Mouse (Mus musculus) frontal cortex, postnatal 36 days (tissue): ENCODE results near the gene Gm20388.

Experiments used
- DNase-seq, 2 experiments: peaks; one replicate each; pipeline ENCODE4 v3.0.0; 2022; ENCODE audit warnings: low spot score in 2 of 2

The Gm20388 gene

GRCm38 (mm10) chr8:123717516-123718490, 3807.2 kb downstream of the Gm20388 start:
- no peak for DNase-seq

- DNase-seq, result no peak
These were observed 3808.1 kb downstream of the Gm20388 start for GRCm38 (mm10) chr8:123718752-123719151.

DNA sequence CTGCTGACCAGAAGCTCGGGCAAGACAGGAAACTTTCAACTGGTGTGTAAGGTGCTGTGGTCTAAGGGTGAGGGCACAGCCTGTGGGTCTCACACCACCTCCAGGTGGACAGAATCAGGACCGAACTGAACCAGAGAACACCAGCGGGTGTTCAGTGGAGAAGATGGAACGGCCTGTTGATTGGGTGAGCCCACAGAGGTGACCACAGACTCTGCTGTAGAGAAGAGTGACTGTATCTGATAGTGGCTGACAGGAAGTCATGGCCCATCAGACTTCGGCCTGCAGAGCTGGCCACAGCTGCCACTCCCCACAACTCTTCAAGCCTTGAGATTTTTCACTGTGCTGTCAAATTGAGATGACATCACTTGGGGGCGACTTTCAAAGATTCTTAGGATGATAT, 3808.6 kb downstream of the Gm20388 start:
- DNase-seq, result no peak

DNA sequence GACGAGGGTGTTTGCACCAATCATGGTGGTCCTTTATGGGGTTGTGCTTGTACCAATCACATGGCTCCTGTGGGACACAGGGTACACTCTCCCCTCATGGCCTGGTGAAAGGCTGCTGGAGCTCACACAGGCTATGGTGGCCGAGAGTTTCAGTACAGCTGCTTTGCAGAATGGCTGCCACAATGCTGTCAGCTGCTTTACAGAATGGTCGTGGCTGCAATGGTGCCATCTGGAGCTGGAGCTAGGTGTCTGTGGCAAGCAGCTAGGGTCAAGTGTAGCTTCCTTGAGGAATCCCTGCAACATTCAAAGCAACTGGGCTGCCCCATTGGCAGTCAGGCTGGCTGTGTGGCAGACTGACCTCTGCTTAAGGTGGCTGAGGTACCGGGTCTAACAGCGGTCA, 3809.2 kb downstream of the Gm20388 start:
- DNase-seq, result no peak

GRCm38 (mm10) chr8:123720471-123721001, 3809.9 kb downstream of the Gm20388 start:
- DNase-seq, result peak in 1 of 2 experiments; percentile 61

- DNase-seq, result no peak
These were observed 3811.6 kb downstream of the Gm20388 start for GRCm38 (mm10) chr8:123722245-123722644.

GRCm38 (mm10) chr8:123724752-123725151, 3814.1 kb downstream of the Gm20388 start:
- DNase-seq, result peak; percentile 57 to 76

DNA sequence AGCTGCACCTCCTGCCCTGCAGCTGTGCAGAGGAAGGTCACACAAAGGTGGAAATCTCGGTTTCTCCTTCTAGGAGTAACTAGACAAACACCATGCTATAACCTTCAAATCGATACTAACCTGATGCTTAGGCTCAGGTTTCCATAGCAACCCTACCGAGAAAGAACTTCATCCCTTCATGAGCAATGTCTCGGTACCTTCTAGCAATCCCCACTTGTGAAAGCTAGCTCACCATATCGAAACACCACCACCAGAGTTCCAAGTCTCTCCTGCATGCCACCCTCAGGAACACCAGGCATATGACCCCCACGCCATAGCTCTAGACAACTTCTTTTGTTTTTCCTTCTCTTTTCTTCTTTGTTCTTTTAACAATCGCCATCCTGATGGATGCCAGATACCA, 3814.6 kb downstream of the Gm20388 start:
- no peak for DNase-seq

DNA sequence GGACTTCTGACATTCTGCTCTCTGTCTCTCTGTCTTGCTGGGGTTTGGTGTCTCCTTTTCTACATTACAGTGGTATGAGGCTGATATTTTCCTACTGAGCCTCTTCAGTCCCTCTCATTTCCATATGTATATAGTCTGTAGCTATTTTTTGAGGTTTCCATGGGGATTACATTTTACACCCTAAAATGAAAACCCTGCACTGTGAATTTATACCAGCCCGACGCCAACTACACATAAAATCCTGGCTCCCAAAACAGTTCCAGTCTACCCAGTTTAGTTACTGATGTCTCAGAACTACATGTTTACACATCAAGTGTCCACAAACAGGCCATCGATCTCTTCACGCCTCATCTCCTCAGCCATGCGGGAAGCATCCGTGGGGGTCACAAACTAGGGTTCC, 3816.1 kb downstream of the Gm20388 start:
- DNase-seq, result peak in 1 of 2 experiments; percentile 42

DNA sequence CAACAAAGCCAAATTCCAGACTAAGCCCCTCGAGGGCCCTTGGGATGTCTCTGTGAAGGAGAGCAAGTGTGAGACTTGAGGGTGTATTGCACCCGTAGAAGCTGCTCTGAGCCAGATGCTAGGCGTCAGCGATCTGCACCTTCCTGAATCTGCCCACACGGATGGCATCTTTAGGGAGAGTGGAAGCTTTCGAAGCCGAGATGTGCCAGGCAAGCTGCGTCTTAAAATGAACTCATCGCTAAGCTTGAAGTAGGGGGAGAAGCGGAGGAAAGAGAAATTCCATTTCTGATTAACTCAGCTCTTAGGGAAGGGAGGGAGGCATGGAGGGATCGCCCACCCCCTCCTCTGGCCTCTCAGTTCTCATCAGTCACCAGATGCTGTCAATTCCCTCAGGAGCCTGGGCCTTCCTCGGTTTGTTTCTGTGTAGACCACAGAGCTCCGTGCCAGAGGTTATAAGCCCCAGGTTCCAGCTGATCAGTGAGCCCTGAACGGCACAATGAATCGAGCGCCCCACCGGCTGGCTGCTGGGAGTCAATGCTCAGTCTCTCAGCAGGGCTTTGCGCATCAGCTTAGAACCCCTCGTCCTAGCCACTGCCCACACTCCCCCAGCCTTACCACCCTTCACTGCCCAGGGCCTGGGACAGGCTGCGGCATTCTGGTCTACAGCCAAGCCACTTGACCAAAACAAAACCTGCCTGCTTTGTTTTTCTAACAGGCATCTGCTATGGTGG, 3818.6 kb downstream of the Gm20388 start:
- peak; percentile 68 to 82 for DNase-seq

DNA sequence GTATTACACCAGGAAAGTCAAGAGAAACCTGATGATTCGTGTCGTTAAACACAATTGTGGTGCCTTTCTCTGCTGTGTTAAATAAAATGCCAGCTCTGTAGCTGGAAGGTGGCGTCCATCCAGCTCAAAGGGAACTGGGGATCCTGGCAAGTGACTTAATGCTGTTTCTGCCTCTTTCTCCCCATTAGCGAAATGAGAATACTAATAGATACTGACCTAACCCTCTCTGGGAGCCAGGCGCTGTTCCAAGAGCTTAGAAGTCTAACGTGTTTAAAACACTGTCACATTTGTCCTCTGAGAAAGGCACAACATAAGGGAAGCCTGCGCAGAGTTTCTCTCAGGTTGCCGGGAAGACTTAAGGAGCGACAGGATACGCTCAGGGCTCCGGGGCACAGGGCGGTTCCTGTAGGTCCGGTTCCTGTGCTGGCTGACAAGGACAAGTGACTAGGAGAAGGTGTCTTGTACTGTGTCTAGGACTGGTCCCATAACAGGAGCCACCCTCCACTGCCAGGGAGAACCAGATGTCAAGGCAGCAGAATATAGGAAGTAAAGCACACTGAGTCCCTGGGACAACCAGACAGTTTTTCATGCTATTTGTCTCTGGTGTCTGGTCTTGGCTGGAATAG, 3819.3 kb downstream of the Gm20388 start:
- DNase-seq, result peak; percentile 40 to 42

GRCm38 (mm10) chr8:123732332-123732731, 3821.7 kb downstream of the Gm20388 start:
- DNase-seq, result no peak

- DNase-seq, result no peak
These were observed 3823.8 kb downstream of the Gm20388 start for GRCm38 (mm10) chr8:123734486-123734885.

DNA sequence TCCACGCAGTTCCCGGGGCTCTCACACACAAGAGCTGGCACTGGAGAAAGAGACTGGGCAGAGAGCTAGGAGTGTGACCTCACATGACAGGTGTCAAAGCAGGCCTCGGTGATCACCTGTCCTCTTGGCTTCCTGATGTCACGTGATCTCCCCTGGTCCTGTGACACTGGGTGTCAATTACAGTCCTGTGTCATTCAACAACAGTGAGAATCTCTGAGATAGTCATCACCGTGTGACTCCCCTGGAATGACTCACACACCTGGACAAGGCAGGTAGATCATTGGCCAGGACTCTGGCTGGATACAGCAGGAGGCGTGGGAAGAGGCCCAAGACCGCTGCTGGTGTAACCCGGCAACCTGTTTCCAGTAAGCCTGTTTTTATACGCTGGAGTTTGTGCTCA, 3826.3 kb downstream of the Gm20388 start:
- no peak for DNase-seq

- no peak for DNase-seq
These were observed 3829.6 kb downstream of the Gm20388 start for GRCm38 (mm10) chr8:123740263-123740662.

DNA sequence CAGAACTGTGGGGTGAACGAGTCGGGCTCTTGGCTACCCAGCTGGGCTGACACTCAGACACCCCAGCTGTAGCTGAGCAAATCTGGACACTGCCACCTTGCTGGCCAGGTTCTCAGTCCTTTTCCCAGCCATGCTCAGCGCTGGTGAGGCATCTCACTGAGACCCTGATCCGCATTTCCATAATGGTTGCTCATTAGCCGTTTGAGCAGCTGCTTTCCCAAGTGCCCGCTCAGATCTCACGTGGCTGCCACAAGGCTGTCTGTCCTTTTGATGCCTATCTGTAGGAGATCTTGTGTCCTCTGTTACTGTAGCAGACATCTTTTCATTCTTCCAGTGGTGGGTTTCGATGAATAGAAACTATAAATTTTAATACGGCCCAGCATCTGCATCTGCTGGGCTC, 3830.6 kb downstream of the Gm20388 start:
- DNase-seq, result no peak

DNA sequence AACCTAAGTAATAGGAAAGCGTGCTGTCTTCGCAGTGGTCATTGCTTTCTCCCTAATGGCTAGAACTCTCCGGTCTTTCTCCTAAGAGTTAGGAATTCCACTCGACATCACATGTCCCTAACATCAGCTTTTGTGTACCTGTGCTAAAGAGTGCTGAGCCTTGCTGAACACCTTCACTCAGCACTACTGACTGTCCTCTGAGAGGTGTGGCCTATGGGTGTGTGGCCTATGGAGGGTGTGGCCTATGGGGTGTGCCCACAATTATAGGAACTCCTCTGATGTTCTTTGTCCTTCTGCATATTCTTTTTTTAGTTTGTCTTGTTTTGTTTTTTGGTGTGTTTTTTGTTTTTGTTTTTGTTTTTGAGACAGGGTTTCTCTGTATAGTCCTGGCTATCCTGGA, 3835.8 kb downstream of the Gm20388 start:
- DNase-seq, result no peak

- DNase-seq, result no peak
These were observed 3837.1 kb downstream of the Gm20388 start for GRCm38 (mm10) chr8:123747772-123748171.

DNA sequence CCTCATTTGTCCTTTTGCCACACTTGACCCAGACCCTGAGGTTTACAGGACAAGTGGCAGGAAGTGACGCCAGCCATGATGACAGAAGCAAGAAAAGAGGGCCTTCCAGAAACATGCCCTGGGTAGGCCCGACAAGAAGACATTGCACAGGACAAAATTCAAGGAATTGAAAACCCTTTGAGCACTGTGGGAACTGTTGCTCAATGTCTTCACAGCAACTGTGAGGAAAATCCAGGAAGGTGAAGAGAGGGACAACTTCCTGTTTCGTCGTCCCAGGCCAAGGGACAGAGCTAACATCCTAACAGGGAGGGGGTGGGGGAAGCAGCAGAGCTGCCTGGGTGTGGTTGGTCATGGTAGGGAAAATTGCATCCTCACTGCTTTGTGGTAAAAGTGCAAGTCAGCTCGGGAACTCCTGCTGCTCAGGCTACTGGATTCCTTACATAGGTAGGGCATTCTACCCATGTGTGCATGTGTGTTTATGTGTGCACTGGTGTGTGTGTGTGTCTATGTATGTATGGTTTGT, 3839.6 kb downstream of the Gm20388 start:
- no peak for DNase-seq

DNA sequence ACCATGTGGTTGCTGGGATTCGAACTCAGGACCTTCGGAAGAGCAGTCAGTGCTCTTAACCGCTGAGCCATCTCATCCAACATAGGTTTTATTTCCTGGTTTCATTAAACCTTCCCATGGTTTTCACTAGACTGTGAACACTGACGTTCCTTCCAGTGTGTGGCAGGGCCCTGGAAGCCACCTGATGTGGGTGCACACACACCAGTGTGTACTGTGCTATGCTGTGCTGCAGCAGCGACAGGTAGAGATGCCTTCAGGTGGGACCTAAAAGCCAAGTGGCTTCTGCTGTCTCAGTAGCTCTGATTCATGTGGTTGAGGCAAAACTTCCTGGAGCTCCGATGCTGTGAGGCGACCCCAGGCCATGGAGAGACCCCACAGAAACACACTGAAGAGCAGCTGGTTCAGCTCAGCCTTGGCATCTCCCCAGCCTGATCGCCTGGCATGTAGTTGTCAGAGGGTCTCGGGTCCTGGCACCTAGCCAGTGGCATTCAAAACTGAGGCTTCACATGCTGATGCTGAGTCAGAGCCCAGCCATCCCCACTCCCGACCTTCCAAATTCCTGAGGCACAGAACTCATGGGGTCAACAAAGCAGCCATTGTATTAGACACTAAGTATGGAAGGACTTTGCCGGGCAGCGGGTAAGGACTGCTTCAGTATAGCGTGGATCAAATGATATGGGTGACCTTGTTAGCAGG, 3842.3 kb downstream of the Gm20388 start:
- DNase-seq, result no peak
